9 mouse cellular contexts compared by ENCODE assay signal in the genomic region with DNA sequence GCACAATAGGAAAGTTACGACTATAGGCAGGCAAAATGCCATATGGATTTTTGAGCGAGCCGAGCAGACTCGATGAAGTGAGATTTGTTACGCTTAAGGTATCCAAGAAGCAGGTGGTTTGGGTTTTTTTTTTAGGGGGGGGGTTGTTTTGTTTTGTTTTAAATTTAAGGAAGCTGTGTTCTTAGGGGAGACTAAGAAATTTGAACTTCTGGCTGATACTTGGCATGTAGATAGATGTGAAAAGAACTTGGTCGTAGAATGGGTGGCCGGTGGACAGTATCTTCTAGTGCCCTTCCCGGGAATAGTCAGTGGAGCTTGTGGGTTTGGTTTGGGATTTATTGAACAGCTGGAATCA. TPM values are rescaled to one million over a fixed set of nuclear protein-coding genes. Genes with fewer than 3 reads are reported as not detected.
A peak's percentile ranks its signal among the peaks of the same experiment; 100 is the strongest.
DNase-seq lines count a peak whose midpoint lies in the region; ATAC-seq and TF ChIP-seq lines count a peak whose summit lies in the region.
"Had no signal": no experiment of that assay in that cellular context is flagged by ENCODE, and none has a peak within 500 bp of the region (broad histone marks: within the 10 kb centered on the region; RNA-seq: fewer than 3 reads in every experiment).

No protein-coding gene starts in this region.

- peak overlapping the region; percentile 73 for H3K4me2 ChIP-seq in forebrain, postnatal 0 days (ENCODE audit: low read depth)
- peak overlapping the region; percentile 88 for H3K4me2 ChIP-seq in liver, embryonic 16.5 days (ENCODE audit: low read depth, low read length)

- H3K36me3 ChIP-seq in ES-E14 (ENCODE audit: control insufficient read depth, insufficient read depth, low read length, poor library complexity, severe bottlenecking): no peaks in the 10 kb centered on the region
- no peaks in the 10 kb centered on the region for H3K36me3 ChIP-seq in forebrain, postnatal 0 days (ENCODE audit: insufficient read depth)
- H3K36me3 ChIP-seq in liver, embryonic 16.5 days (ENCODE audit: control insufficient read depth, insufficient read depth): no peaks in the 10 kb centered on the region

- ATAC-seq in forebrain, postnatal 0 days: no peak
- no peak for ATAC-seq in liver, embryonic 16.5 days (ENCODE audit: low read depth)

- peak overlapping the region; percentile 78 to 99 for H3K4me3 ChIP-seq in ES-E14 (ENCODE audit: insufficient read depth in 1 of 2, low read depth in 1 of 2, low read length in 2 of 2, poor library complexity in 1 of 2, severe bottlenecking in 1 of 2)
- peak overlapping the region; percentile 90 for H3K4me3 ChIP-seq in forebrain, postnatal 0 days (ENCODE audit: low read depth, low read length)
- H3K4me3 ChIP-seq in liver, embryonic 16.5 days (ENCODE audit: low read depth, low read length): peak overlapping the region; percentile 84

- no peaks in the 10 kb centered on the region for H3K9me3 ChIP-seq in ES-E14 (ENCODE audit: control insufficient read depth, insufficient read depth, low read depth, low read length)
- H3K9me3 ChIP-seq in forebrain, postnatal 0 days (ENCODE audit: low read length): no peaks in the 10 kb centered on the region
- no peaks in the 10 kb centered on the region for H3K9me3 ChIP-seq in liver, embryonic 16.5 days (replicated peaks; ENCODE audit: control insufficient read depth, low read length)

- peak overlapping the region; percentile 97 for H3K9ac ChIP-seq in ES-E14 (ENCODE audit: insufficient read depth, low read depth, low read length, poor library complexity, severe bottlenecking)
- H3K9ac ChIP-seq in forebrain, postnatal 0 days: peak overlapping the region; percentile 96
- peak overlapping the region; percentile 83 for H3K9ac ChIP-seq in liver, embryonic 16.5 days (ENCODE audit: low read depth, low read length)

- TF ChIP-seq CTCF in forebrain, postnatal 0 days (IDR thresholded peaks at IDR 0.05; ENCODE audit: low read depth): no peak

- WGBS in forebrain, postnatal 0 days: under 1% methylated on average over 8 of the region's 8 CpGs
- under 1% methylated on average over 8 of the region's 8 CpGs for WGBS in liver, embryonic 16.5 days (ENCODE audit: insufficient replicate concordance)

- H3K27me3 ChIP-seq in forebrain, postnatal 0 days (ENCODE audit: insufficient read depth, low read length): no peaks in the 10 kb centered on the region
- H3K27me3 ChIP-seq in liver, embryonic 16.5 days (ENCODE audit: control insufficient read depth, insufficient read depth, low read depth, low read length): no peaks in the 10 kb centered on the region
- H3K27me3 ChIP-seq: Patski had no signal

- H3K4me1 ChIP-seq in ES-E14 (ENCODE audit: control insufficient read depth in 2 of 2, insufficient read depth in 2 of 2, low read length in 2 of 2, poor library complexity in 1 of 2): peaks cover 0 to 3% of the 10 kb centered on the region in 2 experiments; a peak in 2 of 4 replicates
- peaks cover 17% of the 10 kb centered on the region for H3K4me1 ChIP-seq in forebrain, postnatal 0 days (ENCODE audit: insufficient read depth)
- peaks cover 6% of the 10 kb centered on the region for H3K4me1 ChIP-seq in liver, embryonic 16.5 days (ENCODE audit: control insufficient read depth, low read depth, low read length)

- peak; percentile 70 for DNase-seq in heart, adult 11 months
- DNase-seq in heart, postnatal 4 days: no peak
- DNase-seq in ES-E14 (ENCODE audit: low read depth, low spot score): no peak
- no peak for DNase-seq in forebrain, postnatal 0 days
- no peak for DNase-seq in right cerebral cortex, postnatal 10 days (ENCODE audit: low spot score in 2 of 2)
- no peak for DNase-seq in cerebellum, adult 8-10 months
- DNase-seq in urinary bladder, postnatal 36 days (ENCODE audit: low spot score in 2 of 2): no peak

- in situ Hi-C loops in ES-E14 (cut with MboI; ENCODE audit: low sequenced_read_pairs in 2 of 2, unreplicated experiment in 2 of 2): no loop called here

- no peak overlapping the region for H3K27ac ChIP-seq in ES-E14 (ENCODE audit: insufficient read depth, low read depth, low read length, poor library complexity, severe bottlenecking)
- H3K27ac ChIP-seq in forebrain, postnatal 0 days (ENCODE audit: low read depth, low read length): peak overlapping the region; percentile 93
- H3K27ac ChIP-seq in liver, embryonic 16.5 days (ENCODE audit: low read length): no peak overlapping the region

TF ChIP-seq in ES-E14, 5 proteins besides CTCF, POLR2A, EP300 and RAD21:
- TF ChIP-seq HCFC1 (IDR thresholded peaks at IDR 0.05; ENCODE audit: borderline replicate concordance, insufficient read depth, low read length) (no peak), MAFK (IDR thresholded peaks at IDR 0.05; ENCODE audit: insufficient read depth, low read depth, low read length) (no peak), ZC3H11A (IDR thresholded peaks at IDR 0.05; ENCODE audit: borderline replicate concordance, low read depth, low read length) (no peak), ZNF384 (IDR thresholded peaks at IDR 0.05; ENCODE audit: low read depth, low read length) (no peak), CHD2 (IDR thresholded peaks at IDR 0.05; ENCODE audit: low read depth, low read length) (no peak)

RNA-seq across cellular contexts. Expression of a gene that starts 0.7 kb away (rescaled TPM):
- total RNA-seq in heart, postnatal 4 days (2021): 10 to 100 TPM; 52.7 to 54.0 TPM
- 29.6 and 39.5 TPM in 2 replicates for total RNA-seq in ES-E14 (2012; rRNA removed)
- total RNA-seq in forebrain, postnatal 0 days (2014; rRNA removed): 52.9 and 64.3 TPM in 2 replicates
- polyA plus RNA-seq in forebrain, postnatal 0 days (2015; fragmentation: Nextera tagmentation; extraction: Ambion mirVana): 13.3 and 13.9 TPM in 2 replicates
- 2.7 and 3.0 TPM in 2 replicates for polyA plus RNA-seq in liver, embryonic 16.5 days (2015; fragmentation: Nextera tagmentation; extraction: Ambion mirVana)

RNA-seq across cellular contexts. Expression of a gene that starts 33.3 kb away (rescaled TPM):
- total RNA-seq in heart, postnatal 4 days (2021): 100 to 1,000 TPM; 155 to 163 TPM
- total RNA-seq in ES-E14 (2012; rRNA removed): 29.7 and 51.6 TPM in 2 replicates
- total RNA-seq in forebrain, postnatal 0 days (2014; rRNA removed): 39.1 and 95.3 TPM in 2 replicates
- 71.2 and 132 TPM in 2 replicates for polyA plus RNA-seq in forebrain, postnatal 0 days (2015; fragmentation: Nextera tagmentation; extraction: Ambion mirVana)
- polyA plus RNA-seq in liver, embryonic 16.5 days (2015; fragmentation: Nextera tagmentation; extraction: Ambion mirVana): 35.1 and 42.4 TPM in 2 replicates
